Mouse (Mus musculus) mouse trophoblast stem cell (cell line): Measurements from ENCODE around the gene Fgf11.

ENCODE experiments used
- in situ Hi-C, 2 experiments: fragments of 300-500 bp; cut with MseI, MboI; formaldehyde crosslinking; loops; 2 replicates in 1 of 2; 3 replicates in 1 of 2; pipeline ENCODE4 v1.15.1; 2025

The Fgf11 gene

DNA sequence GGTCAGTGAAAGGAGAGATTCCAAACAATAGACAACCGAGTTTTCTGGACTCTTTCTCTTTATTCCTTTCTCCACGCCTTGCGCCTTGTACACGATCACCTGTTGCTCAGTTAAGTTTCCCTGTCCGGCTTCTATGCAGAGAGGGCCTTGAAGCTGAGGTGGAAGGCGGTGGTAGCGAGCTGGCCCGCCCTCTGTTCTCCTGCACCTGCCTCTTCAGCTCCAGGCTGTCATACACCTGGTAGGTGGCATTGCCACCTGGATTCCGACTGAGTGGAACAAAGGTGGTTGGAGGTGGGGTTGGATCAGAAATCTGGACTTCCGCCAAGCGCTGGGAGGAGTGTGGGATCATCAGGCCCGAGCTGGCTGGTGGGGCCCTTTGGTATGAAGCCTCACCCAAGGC is 14.9 kb upstream of the Fgf11 start:
- in situ Hi-C loops, result no loop called here

- in situ Hi-C loops, result no loop called here
Measured at GRCm38 (mm10) chr11:69815155-69815554, 13.5 kb upstream of the Fgf11 start, which contains the start of gene Gm39566. Gene Gm39566 (minus strand): TSS chr11:69815298.

- in situ Hi-C loops, result no loop called here
Measured at GRCm38 (mm10) chr11:69810280-69810679, 8.6 kb upstream of the Fgf11 start.

DNA sequence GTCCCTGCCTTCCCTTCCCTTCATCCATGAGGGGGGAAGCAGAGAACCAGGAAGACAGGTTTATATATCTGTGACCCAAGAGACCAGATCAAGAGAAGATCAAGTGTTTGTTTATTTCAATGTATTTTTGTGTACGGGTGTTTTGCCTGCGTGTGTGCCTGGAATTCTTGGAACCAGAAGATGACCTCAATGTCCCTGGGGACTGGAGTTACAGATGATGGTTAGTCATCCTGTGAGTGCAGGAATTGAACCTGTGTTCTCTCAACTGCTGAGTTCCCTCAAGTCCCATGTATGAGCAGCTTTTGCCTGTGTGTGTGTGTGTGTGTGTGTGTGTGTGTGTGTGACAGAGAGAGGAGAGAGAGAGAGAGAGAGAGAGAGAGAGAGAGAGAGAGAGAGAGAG is 6.0 kb upstream of the Fgf11 start:
- in situ Hi-C loops, result loop anchor here (5.0 kb wide), 1 partner anchor 70 kb away; the partner anchor contains the start of gene Tmem95 (in 2 of the 2)

DNA sequence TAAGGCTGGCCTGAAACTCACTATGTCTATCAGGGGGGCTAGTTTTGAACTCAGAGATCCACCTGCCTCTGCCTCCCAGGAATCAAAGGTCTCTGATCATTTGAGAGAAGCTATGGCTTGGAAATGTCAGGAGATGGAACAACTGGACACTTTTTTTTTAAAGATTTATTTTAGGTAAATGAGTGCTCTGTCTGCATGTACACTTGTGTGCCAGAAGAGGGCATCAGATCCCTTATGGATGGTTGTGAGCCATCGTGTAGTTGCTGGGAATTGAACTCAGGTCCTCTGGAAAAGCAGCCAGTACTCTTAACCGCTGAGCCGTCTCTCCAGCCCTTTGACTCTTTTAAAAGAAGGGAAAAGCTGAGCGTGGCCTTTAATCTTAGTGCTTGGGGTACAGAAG is 4.7 kb upstream of the Fgf11 start:
- in situ Hi-C loops, result loop anchor here (5.0 kb wide), 1 partner anchor 71 kb away; the partner anchor contains the start of gene Tmem95 (in 2 of the 2)

- in situ Hi-C loops, result loop anchor here (5.0 kb wide), 1 partner anchor 72 kb away; the partner anchor contains the start of gene Tmem95 (in 2 of the 2)
Measured at GRCm38 (mm10) chr11:69804972-69805909, 3.6 kb upstream of the Fgf11 start, which contains the start of gene Tmem102. Gene Tmem102 (minus strand): TSS chr11:69805624.

GRCm38 (mm10) chr11:69804652-69804940 is 2.9 kb upstream of the Fgf11 start:
- in situ Hi-C loops, result no loop called here

- in situ Hi-C loops, result no loop called here
Measured at GRCm38 (mm10) chr11:69803786-69804651, 2.4 kb upstream of the Fgf11 start.

DNA sequence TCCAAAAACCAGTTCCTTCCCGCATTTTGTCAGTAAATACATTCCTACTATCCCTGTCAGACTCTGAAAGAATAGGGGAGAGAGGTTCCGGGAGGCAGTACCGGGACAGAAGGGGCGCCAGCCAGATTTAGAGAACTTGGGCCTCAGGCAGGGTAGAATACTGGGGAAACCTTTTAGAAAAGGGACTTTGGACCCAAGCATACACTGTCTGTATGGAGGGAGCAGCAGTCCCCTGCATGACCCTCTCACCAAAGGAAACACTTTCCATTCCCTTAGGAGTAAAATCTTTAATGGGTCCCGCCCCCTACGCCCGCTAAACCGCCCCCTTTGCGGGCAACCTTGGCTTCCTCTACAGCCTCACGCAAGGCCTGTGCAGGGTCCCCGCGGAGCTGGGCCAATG is 1.7 kb upstream of the Fgf11 start:
- in situ Hi-C loops, result no loop called here

GRCm38 (mm10) chr11:69802648-69803105 is 1.0 kb upstream of the Fgf11 start:
- in situ Hi-C loops, result no loop called here

DNA sequence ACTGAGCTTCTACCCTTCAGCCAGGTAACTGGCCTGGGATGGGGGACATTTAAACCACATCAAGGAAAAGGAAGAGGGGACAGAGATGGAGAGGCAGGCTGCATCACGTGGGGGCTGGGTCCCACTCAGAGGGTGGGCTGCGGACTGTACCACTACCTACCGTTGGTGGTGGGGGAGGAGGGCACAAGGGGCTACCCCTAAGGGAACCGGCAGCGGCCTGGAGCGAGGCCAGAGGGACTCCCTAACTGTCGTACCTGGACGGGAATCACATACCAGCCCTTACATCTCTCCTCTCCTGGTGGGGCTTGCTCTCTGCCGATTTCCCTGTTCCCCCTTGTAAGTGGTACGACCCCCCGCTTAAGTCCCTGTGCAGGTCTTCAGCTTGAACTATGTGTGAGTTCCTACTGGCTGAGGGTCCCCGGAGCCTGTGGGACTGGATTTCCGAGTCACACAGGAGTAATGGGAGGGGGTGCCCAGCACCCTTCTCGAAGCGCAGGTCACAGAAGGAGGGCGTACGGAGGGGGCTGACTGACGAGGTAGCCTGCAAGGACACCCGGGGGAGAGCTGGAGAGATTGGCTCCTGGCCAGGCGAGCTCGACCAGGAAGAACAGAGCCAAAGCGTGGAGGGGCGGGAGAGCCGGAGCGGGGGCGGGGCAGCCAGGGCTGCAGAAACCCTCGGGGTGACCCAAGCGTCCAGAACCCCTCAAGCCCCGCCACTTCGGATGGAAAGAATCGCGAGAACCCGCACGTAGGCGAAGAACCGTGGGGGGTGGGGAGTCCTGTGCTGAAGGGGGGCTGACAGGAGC is 1.1 kb downstream of the Fgf11 start:
- in situ Hi-C loops, result no loop called here

- in situ Hi-C loops, result no loop called here
Measured at GRCm38 (mm10) chr11:69800138-69800391, 1.6 kb downstream of the Fgf11 start.

- in situ Hi-C loops, result no loop called here
Measured at GRCm38 (mm10) chr11:69799394-69800137, 2.1 kb downstream of the Fgf11 start.

GRCm38 (mm10) chr11:69797924-69798323 is 3.7 kb downstream of the Fgf11 start:
- in situ Hi-C loops, result no loop called here

DNA sequence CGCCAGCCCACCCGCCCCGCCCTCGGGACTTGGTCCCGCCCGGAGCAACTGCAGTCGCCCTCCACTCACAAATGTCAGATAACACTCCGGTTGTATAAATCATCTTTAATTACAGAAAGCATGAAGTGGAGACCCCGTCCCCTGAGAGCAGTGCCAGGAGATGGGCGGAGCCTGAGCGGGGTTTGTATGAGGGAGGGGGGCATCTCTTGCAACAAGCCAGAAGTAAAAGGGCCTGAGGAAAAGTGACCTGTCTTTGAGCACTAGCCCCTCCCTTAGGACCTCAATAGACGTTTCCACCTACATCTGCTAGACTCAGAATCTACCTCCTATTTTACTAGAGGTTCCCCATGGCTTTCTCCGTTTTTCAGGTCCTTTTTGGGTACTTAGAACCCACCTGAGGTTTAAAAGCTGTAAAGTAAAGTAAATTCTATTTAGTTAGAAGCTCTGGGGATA is 5.6 kb downstream of the Fgf11 start:
- in situ Hi-C loops, result no loop called here

GRCm38 (mm10) chr11:69795168-69795982 is 6.3 kb downstream of the Fgf11 start, which contains the start of gene Chrnb1:
Gene Chrnb1 (minus strand): TSS chr11:69795943.
- in situ Hi-C loops, result no loop called here

DNA sequence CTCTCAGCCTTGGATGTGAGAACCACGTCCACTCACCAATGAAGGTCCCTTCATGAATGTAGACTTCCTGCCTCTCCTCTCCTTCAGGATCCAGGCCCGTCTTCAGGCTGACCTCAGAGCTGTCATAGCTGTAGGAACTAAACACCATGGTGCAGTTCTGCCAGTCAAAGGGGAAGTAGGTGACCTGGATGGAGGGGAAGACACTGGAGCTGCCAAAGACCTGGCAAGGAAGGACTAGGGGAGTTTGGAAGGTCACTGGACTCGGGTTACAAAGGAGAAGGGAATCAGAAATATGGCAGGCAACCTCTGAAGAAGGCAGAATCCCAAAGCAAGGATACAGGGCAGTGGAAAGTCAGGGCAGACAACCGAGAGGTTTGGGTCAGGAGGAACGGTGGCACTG is 8.2 kb downstream of the Fgf11 start:
- in situ Hi-C loops, result no loop called here

DNA sequence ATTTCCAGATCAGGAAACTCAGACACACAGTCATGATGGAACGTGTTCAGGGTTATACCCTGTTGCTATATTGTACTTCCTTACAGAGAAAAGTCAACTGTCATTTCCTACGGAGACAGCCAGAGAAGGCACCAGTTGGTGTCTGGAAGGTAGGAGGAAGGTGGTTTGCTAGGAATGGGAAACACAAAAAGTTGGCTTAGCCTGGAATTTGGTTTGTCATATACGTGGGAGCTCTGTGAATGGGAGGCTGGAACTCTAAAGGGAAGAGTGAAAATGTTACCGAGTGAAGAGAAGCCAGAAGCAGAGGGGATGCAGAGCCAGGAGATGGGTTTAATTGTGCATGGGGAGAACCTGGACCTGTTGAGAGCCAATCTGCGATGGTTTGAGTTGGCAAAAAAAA is 10.2 kb downstream of the Fgf11 start:
- in situ Hi-C loops, result no loop called here

GRCm38 (mm10) chr11:69789431-69789830 is 12.2 kb downstream of the Fgf11 start:
- in situ Hi-C loops, result no loop called here

GRCm38 (mm10) chr11:69787306-69787705 is 14.4 kb downstream of the Fgf11 start:
- in situ Hi-C loops, result no loop called here
